8 mouse cellular contexts compared by ENCODE assay signal in genomic region chr13:95326611-95327344, GRCm38 (mm10). TPM values are rescaled to one million over a fixed set of nuclear protein-coding genes. Genes with fewer than 3 reads are reported as not detected.
A peak's percentile ranks its signal among the peaks of the same experiment; 100 is the strongest.
DNase-seq lines count a peak whose midpoint lies in the region; ATAC-seq and TF ChIP-seq lines count a peak whose summit lies in the region.

No protein-coding gene starts in this region.

- H3K27ac ChIP-seq in left cerebral cortex, adult 2 months, result no peak overlapping the region
- H3K27ac ChIP-seq in embryonic facial prominence, embryonic 10.5 days (replicated peaks), result peak overlapping the region; percentile 100
- H3K27ac ChIP-seq in intestine, embryonic 14.5 days (ENCODE audit: low read depth), result peak overlapping the region; percentile 99
- peak overlapping the region; percentile 93 for H3K27ac ChIP-seq in midbrain, embryonic 13.5 days

- intact Hi-C loops in left cerebral cortex, adult 2 months (cut with DNase I), result no loop called here
- intact Hi-C loops in left cerebral cortex, postnatal 14 days (cut with DNase I), result no loop called here

- peaks cover 25% of the 10 kb centered on the region; the same call in 1 of the 2 replicates for H3K36me3 ChIP-seq in embryonic facial prominence, embryonic 10.5 days (replicated peaks)
- no peaks in the 10 kb centered on the region for H3K36me3 ChIP-seq in intestine, embryonic 14.5 days (ENCODE audit: control insufficient read depth, insufficient read depth, low read length)
- H3K36me3 ChIP-seq in midbrain, embryonic 13.5 days, result no peaks in the 10 kb centered on the region

- ATAC-seq in intestine, embryonic 14.5 days (replicated peaks; ENCODE audit: low FRiP score, low TSS enrichment, low read depth), result no peak
- no peak; the same call in 1 of the 2 replicates for ATAC-seq in midbrain, embryonic 13.5 days

- no peak for DNase-seq in left cerebral cortex, adult 2 months (ENCODE audit: extremely low spot score in 1 of 2, low spot score in 2 of 2)
- no peak for DNase-seq in left cerebral cortex, postnatal 14 days (ENCODE audit: low spot score in 2 of 2)
- DNase-seq in embryonic facial prominence, embryonic 10.5 days (ENCODE audit: low spot score), result peak; percentile 76
- peak; percentile 62 for DNase-seq in intestine, embryonic 14.5 days (ENCODE audit: low spot score)
- no peak for DNase-seq in spleen, postnatal 14 days (ENCODE audit: low spot score in 2 of 2)
- DNase-seq in frontal cortex, postnatal 14 days (ENCODE audit: low spot score in 2 of 2), result no peak
- no peak for DNase-seq in right cerebral cortex, adult 18-20 months

- 10% methylated on average over 21 of the region's 21 CpGs for WGBS in embryonic facial prominence, embryonic 10.5 days
- 8% methylated on average over 21 of the region's 21 CpGs for WGBS in intestine, embryonic 14.5 days
- 7% methylated on average over 21 of the region's 21 CpGs for WGBS in midbrain, embryonic 13.5 days

- H3K4me3 ChIP-seq in left cerebral cortex, adult 2 months, result peak overlapping the region; percentile 96
- peak overlapping the region; percentile 89 for H3K4me3 ChIP-seq in embryonic facial prominence, embryonic 10.5 days
- peak overlapping the region; percentile 70 for H3K4me3 ChIP-seq in intestine, embryonic 14.5 days (ENCODE audit: low read depth, low read length)
- H3K4me3 ChIP-seq in midbrain, embryonic 13.5 days (replicated peaks), result peak overlapping the region; percentile 76

- peak overlapping the region; percentile 99 for H3K9ac ChIP-seq in intestine, embryonic 14.5 days (ENCODE audit: low read length)
- peak overlapping the region; percentile 96 for H3K9ac ChIP-seq in midbrain, embryonic 13.5 days (replicated peaks)

- no peaks in the 10 kb centered on the region for H3K27me3 ChIP-seq in embryonic facial prominence, embryonic 10.5 days (replicated peaks; ENCODE audit: low read depth, poor library complexity, severe bottlenecking)
- no peaks in the 10 kb centered on the region for H3K27me3 ChIP-seq in intestine, embryonic 14.5 days (replicated peaks; ENCODE audit: control insufficient read depth, insufficient read depth, low read length)
- H3K27me3 ChIP-seq in midbrain, embryonic 13.5 days, result no peaks in the 10 kb centered on the region

- peaks cover 34% of the 10 kb centered on the region for H3K4me1 ChIP-seq in embryonic facial prominence, embryonic 10.5 days
- peaks cover 16% of the 10 kb centered on the region for H3K4me1 ChIP-seq in intestine, embryonic 14.5 days (replicated peaks; ENCODE audit: control insufficient read depth, insufficient read depth, low read length)
- peaks cover 34% of the 10 kb centered on the region for H3K4me1 ChIP-seq in midbrain, embryonic 13.5 days (replicated peaks)

- no peaks in the 10 kb centered on the region for H3K9me3 ChIP-seq in embryonic facial prominence, embryonic 10.5 days
- no peaks in the 10 kb centered on the region for H3K9me3 ChIP-seq in intestine, embryonic 14.5 days (ENCODE audit: control insufficient read depth, low read length)
- H3K9me3 ChIP-seq in midbrain, embryonic 13.5 days, result no peaks in the 10 kb centered on the region

- TF ChIP-seq CTCF in left cerebral cortex, adult 2 months (IDR thresholded peaks at IDR 0.05), result no peak

- H3K4me2 ChIP-seq in intestine, embryonic 14.5 days (ENCODE audit: low read length), result peak overlapping the region; percentile 93
- peak overlapping the region; percentile 75 for H3K4me2 ChIP-seq in midbrain, embryonic 13.5 days (replicated peaks)

RNA-seq across cellular contexts. Expression of gene Zbed3, which starts 3.4 kb away (rescaled TPM):
- total RNA-seq in left cerebral cortex, adult 2 months (2021), result 10 to 100 TPM; 12.7 to 16.0 TPM
- 10 to 100 TPM; 16.7 to 17.3 TPM for total RNA-seq in left cerebral cortex, postnatal 14 days (2021)
- 61.0 and 68.3 TPM in 2 replicates for polyA plus RNA-seq in embryonic facial prominence, embryonic 10.5 days (2016; fragmentation: Nextera tagmentation; extraction: Ambion mirVana)
- 53.0 and 55.2 TPM in 2 replicates for polyA plus RNA-seq in intestine, embryonic 14.5 days (2014; fragmentation: Nextera tagmentation; extraction: Ambion mirVana)
- polyA plus RNA-seq in midbrain, embryonic 13.5 days (2015; fragmentation: Nextera tagmentation; extraction: Ambion mirVana), result 46.4 and 48.8 TPM in 2 replicates

RNA-seq across cellular contexts. Expression of gene Aggf1, which starts 48.4 kb away (rescaled TPM):
- total RNA-seq in left cerebral cortex, adult 2 months (2021), result 10 to 100 TPM; 50.9 to 51.1 TPM
- 10 to 100 TPM; 44.4 to 47.0 TPM for total RNA-seq in left cerebral cortex, postnatal 14 days (2021)
- polyA plus RNA-seq in embryonic facial prominence, embryonic 10.5 days (2016; fragmentation: Nextera tagmentation; extraction: Ambion mirVana), result 38.0 and 38.1 TPM in 2 replicates
- polyA plus RNA-seq in intestine, embryonic 14.5 days (2014; fragmentation: Nextera tagmentation; extraction: Ambion mirVana), result 32.1 and 33.1 TPM in 2 replicates
- 41.6 and 45.1 TPM in 2 replicates for polyA plus RNA-seq in midbrain, embryonic 13.5 days (2015; fragmentation: Nextera tagmentation; extraction: Ambion mirVana)

Comparison
In these comparisons a context has a peak if more than half of its experiments do, and no peak if none do; other contexts are left out.
1. DNase-seq: peak in embryonic facial prominence, embryonic 10.5 days (single experiment) and intestine, embryonic 14.5 days (single experiment); none in left cerebral cortex, adult 2 months (0 of 2), left cerebral cortex, postnatal 14 days (0 of 2), spleen, postnatal 14 days (0 of 2), frontal cortex, postnatal 14 days (0 of 2) and right cerebral cortex, adult 18-20 months (single experiment).
2. Peak in every context shown above with its lines, with median percentiles within 50 percentile points of each other: H3K4me3 ChIP-seq.